Mouse (Mus musculus) midbrain, embryonic 15.5 days (tissue): Measurements from ENCODE around the gene Plcxd1. TPM values are rescaled to one million over a fixed set of nuclear protein-coding genes. Genes with fewer than 3 reads are reported as not detected.

Experiments used
- ATAC-seq: fragments of 200-750 bp; cut with Nextera tagmentation; replicated peaks from 2 replicates; pipeline ENCODE4 v1.8.0; 2017; ENCODE audit warnings: moderate TSS enrichment
- H3K27ac ChIP-seq: fragments of 300-500 bp; sonication (generic); 2 replicates; pipeline ENCODE4 v1.5.1; 2015; ENCODE audit warnings: mild to moderate bottlenecking, inconsistent platforms
- H3K27me3 ChIP-seq: fragments of 300-500 bp; sonication (generic); replicated peaks from 2 replicates; pipeline ENCODE4 v1.6.1; 2015; ENCODE audit warnings: inconsistent platforms
- H3K36me3 ChIP-seq: fragments of 300-500 bp; sonication (generic); replicated peaks from 2 replicates; pipeline ENCODE4 v1.6.1; 2015; ENCODE audit warnings: inconsistent platforms
- H3K4me1 ChIP-seq: fragments of 300-500 bp; sonication (generic); 2 replicates; pipeline ENCODE4 v1.6.1; 2015; ENCODE audit warnings: inconsistent platforms
- H3K4me2 ChIP-seq: fragments of 300-500 bp; sonication (generic); 2 replicates; pipeline ENCODE4 v1.6.1; 2015; ENCODE audit warnings: inconsistent platforms, mild to moderate bottlenecking, moderate library complexity
- H3K4me3 ChIP-seq: fragments of 300-500 bp; sonication (generic); 2 replicates; pipeline ENCODE4 v1.5.1; 2015; ENCODE audit warnings: mild to moderate bottlenecking, inconsistent platforms
- H3K9ac ChIP-seq: fragments of 300-500 bp; sonication (generic); 2 replicates; pipeline ENCODE4 v1.6.1; 2015; ENCODE audit warnings: mild to moderate bottlenecking, inconsistent platforms
- H3K9me3 ChIP-seq: fragments of 300-500 bp; sonication (generic); 2 replicates; pipeline ENCODE4 v1.6.1; 2016; ENCODE audit warnings: inconsistent platforms
- WGBS: fragments of 180-500 bp; shearing (Covaris S2); methylation state at CpG from one replicate; pipeline ENCODE4 v1.1.7; 2015; ENCODE audit warnings: mixed read lengths; 5-methylcytosine and 5-hydroxymethylcytosine counted together
- polyA plus RNA-seq: library from polyadenylated mRNA; unstranded; fragments of >200 nt; fragmentation: Nextera tagmentation; extraction: Ambion mirVana; gene quantifications from 2 replicates; pipeline ENCODE4 v1.2.1, GENCODE M21; 2015

Gene Plcxd1
- polyA plus RNA-seq, 1 experiment from 2014 or later = 7.0 TPM

- 19% methylated on average over 34 of the region's 34 CpGs for WGBS
- H3K27ac ChIP-seq = no peak overlapping the region
- peaks cover 28% of the 10 kb centered on the region for H3K36me3 ChIP-seq
- no peaks in the 10 kb centered on the region for H3K9me3 ChIP-seq
- peak; percentile 79 for ATAC-seq
- H3K4me3 ChIP-seq = peak overlapping the region; percentile 44
- H3K9ac ChIP-seq = peak overlapping the region; percentile 43; the same call in 1 of the 2 replicates
- H3K27me3 ChIP-seq = no peaks in the 10 kb centered on the region
- H3K4me2 ChIP-seq = peak overlapping the region; percentile 87
- peaks cover 33% of the 10 kb centered on the region for H3K4me1 ChIP-seq
These were observed 2.1 kb downstream of the Plcxd1 start for GRCm38 (mm10) chr5:110101716-110102347.

- Histone ChIP-seq H3K36me3 (peaks cover 28% of the 10 kb centered on the region), H3K9me3 (no peaks in the 10 kb centered on the region), H3K4me2 (no peak overlapping the region), H3K27me3 (no peaks in the 10 kb centered on the region), H3K4me1 (peaks cover 36% of the 10 kb centered on the region), H3K4me3 (no peak overlapping the region), H3K9ac (no peak overlapping the region), H3K27ac (no peak overlapping the region)
- WGBS = 95% methylated on average over 13 of the region's 13 CpGs
- no peak for ATAC-seq
These were observed 2.7 kb downstream of the Plcxd1 start for GRCm38 (mm10) chr5:110102429-110102828.

GRCm38 (mm10) chr5:110102853-110103625, 3.3 kb downstream of the Plcxd1 start:
- 95% methylated on average over 19 of the region's 19 CpGs for WGBS
- Histone ChIP-seq H3K27me3 (no peaks in the 10 kb centered on the region), H3K9me3 (no peaks in the 10 kb centered on the region), H3K4me2 (no peak overlapping the region), H3K4me1 (peaks cover 36% of the 10 kb centered on the region), H3K4me3 (no peak overlapping the region), H3K36me3 (peaks cover 28% of the 10 kb centered on the region), H3K9ac (no peak overlapping the region), H3K27ac (no peak overlapping the region)
- no peak for ATAC-seq

GRCm38 (mm10) chr5:110103901-110104615, 4.3 kb downstream of the Plcxd1 start:
- Histone ChIP-seq H3K9ac (no peak overlapping the region), H3K4me1 (peaks cover 36% of the 10 kb centered on the region), H3K9me3 (no peaks in the 10 kb centered on the region), H3K27ac (no peak overlapping the region), H3K4me2 (no peak overlapping the region), H3K36me3 (peaks cover 28% of the 10 kb centered on the region), H3K4me3 (no peak overlapping the region), H3K27me3 (no peaks in the 10 kb centered on the region)
- WGBS = 95% methylated on average over 27 of the region's 27 CpGs
- ATAC-seq = no peak

- no peak for ATAC-seq
- Histone ChIP-seq H3K36me3 (peaks cover 28% of the 10 kb centered on the region), H3K4me2 (no peak overlapping the region), H3K27ac (no peak overlapping the region), H3K27me3 (no peaks in the 10 kb centered on the region), H3K9me3 (no peaks in the 10 kb centered on the region), H3K4me1 (peaks cover 36% of the 10 kb centered on the region), H3K9ac (no peak overlapping the region), H3K4me3 (no peak overlapping the region)
- WGBS = 96% methylated on average over 36 of the region's 36 CpGs
These were observed 5.0 kb downstream of the Plcxd1 start for GRCm38 (mm10) chr5:110104616-110105380.

- Histone ChIP-seq H3K36me3 (peaks cover 28% of the 10 kb centered on the region), H3K9me3 (no peaks in the 10 kb centered on the region), H3K4me1 (peaks cover 32% of the 10 kb centered on the region), H3K27me3 (no peaks in the 10 kb centered on the region), H3K4me2 (peak overlapping the region; percentile 93), H3K27ac (no peak overlapping the region), H3K4me3 (peak overlapping the region; percentile 74), H3K9ac (peak overlapping the region; percentile 72)
- no peak for ATAC-seq
- 94% methylated on average over 26 of the region's 26 CpGs for WGBS
These were observed 6.5 kb downstream of the Plcxd1 start for GRCm38 (mm10) chr5:110106140-110106871.

- H3K36me3 ChIP-seq = peaks cover 34% of the 10 kb centered on the region
These were observed 7.3 kb downstream of the Plcxd1 start for GRCm38 (mm10) chr5:110106901-110107564.

GRCm38 (mm10) chr5:110107581-110108304, 8.0 kb downstream of the Plcxd1 start, which contains the start of gene Gtpbp6:
Gene Gtpbp6 (minus strand): TSS chr5:110108197.
- Histone ChIP-seq H3K27ac (peak within 1 kb of the TSS; percentile 97), H3K9ac (peak within 1 kb of the TSS; percentile 72), H3K4me2 (peak within 1 kb of the TSS; percentile 93), H3K27me3 (no peaks in the 10 kb centered on the region), H3K9me3 (no peaks in the 10 kb centered on the region), H3K4me1 (peaks cover 21% of the 10 kb centered on the region), H3K36me3 (peaks cover 38% of the 10 kb centered on the region), H3K4me3 (peak within 1 kb of the TSS; percentile 74)
- ATAC-seq = peak; percentile 81
- 0% methylated on average over 70 of the region's 71 CpGs for WGBS

More at GRCm38 (mm10) chr5:110106901-110107564, 7.3 kb downstream of the Plcxd1 start:
- Histone ChIP-seq H3K9ac (peak overlapping the region; percentile 72), H3K27ac (peak overlapping the region; percentile 97), H3K27me3 (no peaks in the 10 kb centered on the region), H3K4me3 (peak overlapping the region; percentile 74), H3K4me2 (peak overlapping the region; percentile 93), H3K4me1 (peaks cover 24% of the 10 kb centered on the region), H3K9me3 (no peaks in the 10 kb centered on the region)
- ATAC-seq = peak; percentile 19
- WGBS = 17% methylated on average over 41 of the region's 41 CpGs

- Histone ChIP-seq H3K4me1 (peaks cover 21% of the 10 kb centered on the region), H3K9ac (peak overlapping the region; percentile 72; the same call in 1 of the 2 replicates), H3K4me3 (peak overlapping the region; percentile 74), H3K4me2 (peak overlapping the region; percentile 93), H3K36me3 (peaks cover 39% of the 10 kb centered on the region), H3K9me3 (no peaks in the 10 kb centered on the region), H3K27ac (peak overlapping the region; percentile 97), H3K27me3 (no peaks in the 10 kb centered on the region)
- no peak for ATAC-seq
- under 1% methylated on average over 7 of the region's 7 CpGs for WGBS
These were observed 8.5 kb downstream of the Plcxd1 start for GRCm38 (mm10) chr5:110108305-110108628.

GRCm38 (mm10) chr5:110109991-110110441, 10.2 kb downstream of the Plcxd1 start, which contains the start of gene Zfp605:
Gene Zfp605 (plus strand): TSS chr5:110110092.
- peak; percentile 71 for ATAC-seq
- under 1% methylated on average over 12 of the region's 12 CpGs for WGBS

More at GRCm38 (mm10) chr5:110109991-110110441, 10.2 kb downstream of the Plcxd1 start, which contains the start of gene Zfp605:
- H3K9ac ChIP-seq = peak within 1 kb of the TSS; percentile 68
- peaks cover 32% of the 10 kb centered on the region for H3K36me3 ChIP-seq
- no peaks in the 10 kb centered on the region for H3K27me3 ChIP-seq
- H3K9me3 ChIP-seq = no peaks in the 10 kb centered on the region
- H3K4me3 ChIP-seq = peak within 1 kb of the TSS; percentile 71
- H3K27ac ChIP-seq = peak within 1 kb of the TSS; percentile 96
- H3K4me2 ChIP-seq = peak within 1 kb of the TSS; percentile 55
- H3K4me1 ChIP-seq = peaks cover 21% of the 10 kb centered on the region
